Mouse (Mus musculus) kidney, embryonic 15.5 days (tissue): Measurements from ENCODE around the gene Tut4. TPM values are rescaled to one million over a fixed set of nuclear protein-coding genes. Genes with fewer than 3 reads are reported as not detected.

Experiments used
- ATAC-seq: fragments of 200-750 bp; cut with Nextera tagmentation; replicated peaks from 2 replicates; pipeline ENCODE4 v1.8.0; 2017; ENCODE audit warnings: moderate TSS enrichment; ENCODE audit not compliant: low FRiP score
- H3K27ac ChIP-seq: fragments of 300-500 bp; sonication (generic); 2 replicates; pipeline ENCODE4 v1.5.1; 2015; ENCODE audit warnings: mild to moderate bottlenecking, inconsistent platforms
- H3K27me3 ChIP-seq: fragments of 300-500 bp; sonication (generic); 2 replicates; pipeline ENCODE4 v1.6.1; 2015; ENCODE audit warnings: inconsistent platforms
- H3K36me3 ChIP-seq: fragments of 300-500 bp; sonication (generic); 2 replicates; pipeline ENCODE4 v1.6.1; 2015; ENCODE audit warnings: inconsistent platforms
- H3K4me1 ChIP-seq: fragments of 300-500 bp; sonication (generic); 2 replicates; pipeline ENCODE4 v1.6.1; 2015; ENCODE audit warnings: inconsistent platforms
- H3K4me2 ChIP-seq: fragments of 300-500 bp; sonication (generic); 2 replicates; pipeline ENCODE4 v1.6.1; 2015; ENCODE audit warnings: moderate library complexity, mild to moderate bottlenecking, inconsistent platforms
- H3K4me3 ChIP-seq: fragments of 300-500 bp; sonication (generic); replicated peaks from 2 replicates; pipeline ENCODE4 v1.5.1; 2015; ENCODE audit warnings: mild to moderate bottlenecking, inconsistent platforms
- H3K9ac ChIP-seq: fragments of 300-500 bp; sonication (generic); 2 replicates; pipeline ENCODE4 v1.6.1; 2015; ENCODE audit warnings: mild to moderate bottlenecking, inconsistent platforms
- H3K9me3 ChIP-seq: fragments of 300-500 bp; sonication (generic); replicated peaks from 2 replicates; pipeline ENCODE4 v1.6.1; 2016; ENCODE audit warnings: inconsistent platforms
- WGBS: fragments of 180-500 bp; shearing (Covaris S2); methylation state at CpG from one replicate; pipeline ENCODE4 v1.1.7; 2015; ENCODE audit warnings: mixed read lengths; 5-methylcytosine and 5-hydroxymethylcytosine counted together
- polyA plus RNA-seq: library from polyadenylated mRNA; unstranded; fragments of >200 nt; fragmentation: Nextera tagmentation; extraction: Ambion mirVana; gene quantifications from 2 replicates; pipeline ENCODE4 v1.2.1, GENCODE M21; 2015

Gene Tut4
- polyA plus RNA-seq, 1 experiment from 2014 or later, result 74.0 TPM

DNA sequence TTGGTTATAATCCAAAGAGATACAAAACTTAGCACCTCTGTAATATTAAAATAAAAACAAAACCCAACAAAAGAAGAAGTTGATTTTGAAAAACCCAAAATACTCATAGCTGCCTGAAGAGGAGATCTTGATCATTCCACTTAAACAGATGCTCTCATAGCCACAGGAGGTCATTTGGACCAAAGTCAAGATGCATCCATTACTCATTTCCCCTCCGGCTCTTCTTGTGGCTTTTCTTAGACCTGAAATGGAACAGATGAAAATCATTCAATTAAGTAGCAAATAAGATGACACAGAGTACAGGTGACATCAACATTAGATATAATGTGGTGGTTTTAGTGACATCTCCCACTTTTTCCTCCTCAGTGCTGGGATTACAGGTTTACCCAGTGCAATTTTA, 105.8 kb downstream of the Tut4 start:
- Histone ChIP-seq H3K36me3 (peaks cover 93% of the 10 kb centered on the region), H3K4me2 (no peak overlapping the region), H3K9me3 (no peaks in the 10 kb centered on the region), H3K4me3 (no peak overlapping the region), H3K27me3 (no peaks in the 10 kb centered on the region), H3K9ac (no peak overlapping the region), H3K27ac (no peak overlapping the region), H3K4me1 (no peaks in the 10 kb centered on the region)
- no peak for ATAC-seq
- 78% methylated on average over 1 of the region's 1 CpGs for WGBS

DNA sequence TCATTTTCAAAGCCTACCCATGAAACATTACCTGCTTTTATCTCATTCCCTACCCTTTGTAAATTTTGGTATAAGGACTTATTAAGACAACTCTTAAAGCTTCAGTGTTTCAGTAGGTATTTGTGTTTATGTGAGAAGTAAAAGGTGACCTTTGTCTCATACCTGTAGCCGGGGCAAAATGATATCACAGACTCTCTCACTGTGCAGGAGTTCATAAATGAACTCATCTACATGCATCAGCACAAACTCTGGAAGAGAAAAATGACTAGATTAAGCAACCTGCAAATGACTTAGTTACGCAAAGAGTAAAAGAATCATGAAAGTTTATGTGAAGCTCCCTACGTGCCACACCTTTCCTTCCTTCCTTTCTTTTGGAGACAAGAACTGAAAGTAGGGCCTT, 113.4 kb downstream of the Tut4 start:
- no peaks in the 10 kb centered on the region for H3K9me3 ChIP-seq
- WGBS, result 95% methylated on average over 3 of the region's 3 CpGs
- H3K36me3 ChIP-seq, result peaks cover 76% of the 10 kb centered on the region
- no peak for ATAC-seq
- H3K4me1 ChIP-seq, result peaks cover 6% of the 10 kb centered on the region
- no peak overlapping the region for H3K27ac ChIP-seq
- H3K4me2 ChIP-seq, result no peak overlapping the region
- H3K4me3 ChIP-seq, result no peak overlapping the region
- H3K9ac ChIP-seq, result no peak overlapping the region
- H3K27me3 ChIP-seq, result no peaks in the 10 kb centered on the region

DNA sequence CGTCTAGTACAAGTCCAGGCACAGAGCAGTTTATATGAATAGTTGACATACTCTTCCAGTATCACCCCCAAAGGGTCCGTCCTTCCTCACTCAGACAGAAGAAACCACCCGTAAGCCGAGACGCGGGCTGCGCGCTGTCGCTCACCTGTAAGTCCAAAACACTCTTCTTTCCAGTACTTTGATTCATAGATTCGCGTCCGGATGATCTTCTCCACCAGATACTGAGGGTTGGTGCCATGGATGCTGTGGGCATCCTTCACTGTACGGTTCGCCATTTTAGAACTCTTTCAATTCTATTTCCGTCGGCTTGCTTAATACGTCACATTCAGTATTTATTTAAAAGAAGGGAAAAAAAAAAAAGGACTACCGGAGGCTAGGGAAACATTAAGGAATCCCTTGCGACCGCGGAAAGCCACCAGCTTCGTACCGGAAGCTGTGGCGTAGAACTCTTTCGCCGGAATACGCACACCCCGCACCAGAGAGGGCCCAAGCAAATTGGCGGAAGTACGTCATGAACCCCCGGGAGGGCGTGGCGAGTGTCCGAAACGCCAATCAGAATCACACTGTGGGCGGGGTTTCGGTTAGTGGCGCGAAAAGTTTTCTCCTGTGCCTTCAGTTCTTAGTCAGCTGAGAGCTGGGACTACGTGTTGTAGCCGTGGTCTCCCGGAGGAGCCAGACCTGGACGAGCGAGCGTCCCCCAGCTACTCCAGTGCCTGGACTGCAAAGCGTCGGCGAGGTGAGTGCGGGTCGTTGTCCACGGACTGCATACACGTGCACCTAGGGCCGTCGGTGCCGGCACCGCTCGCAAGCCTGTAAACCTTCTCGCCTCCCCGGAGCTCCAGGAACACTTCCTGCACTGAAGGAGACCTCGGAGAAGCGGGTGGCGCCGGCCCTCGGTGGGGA, 119.9 kb downstream of the Tut4 start, which contains the start of the genes Prpf38a and Orc1:
TSS of gene Prpf38a (minus strand) at position 497 of the 903 bp plus-strand sequence.
TSS of gene Orc1 (plus strand) at position 584 of the 903 bp plus-strand sequence.
- Histone ChIP-seq H3K27ac (peak within 1 kb of the TSS; percentile 75), H3K4me3 (peak within 1 kb of the TSS; percentile 93), H3K4me2 (peak within 1 kb of the TSS; percentile 81), H3K4me1 (peaks cover 29% of the 10 kb centered on the region), H3K36me3 (peaks cover 25% of the 10 kb centered on the region), H3K9ac (peak within 1 kb of the TSS; percentile 73), H3K9me3 (no peaks in the 10 kb centered on the region), H3K27me3 (no peaks in the 10 kb centered on the region)
- peak; percentile 98 for ATAC-seq
- under 1% methylated on average over 64 of the region's 64 CpGs for WGBS

DNA sequence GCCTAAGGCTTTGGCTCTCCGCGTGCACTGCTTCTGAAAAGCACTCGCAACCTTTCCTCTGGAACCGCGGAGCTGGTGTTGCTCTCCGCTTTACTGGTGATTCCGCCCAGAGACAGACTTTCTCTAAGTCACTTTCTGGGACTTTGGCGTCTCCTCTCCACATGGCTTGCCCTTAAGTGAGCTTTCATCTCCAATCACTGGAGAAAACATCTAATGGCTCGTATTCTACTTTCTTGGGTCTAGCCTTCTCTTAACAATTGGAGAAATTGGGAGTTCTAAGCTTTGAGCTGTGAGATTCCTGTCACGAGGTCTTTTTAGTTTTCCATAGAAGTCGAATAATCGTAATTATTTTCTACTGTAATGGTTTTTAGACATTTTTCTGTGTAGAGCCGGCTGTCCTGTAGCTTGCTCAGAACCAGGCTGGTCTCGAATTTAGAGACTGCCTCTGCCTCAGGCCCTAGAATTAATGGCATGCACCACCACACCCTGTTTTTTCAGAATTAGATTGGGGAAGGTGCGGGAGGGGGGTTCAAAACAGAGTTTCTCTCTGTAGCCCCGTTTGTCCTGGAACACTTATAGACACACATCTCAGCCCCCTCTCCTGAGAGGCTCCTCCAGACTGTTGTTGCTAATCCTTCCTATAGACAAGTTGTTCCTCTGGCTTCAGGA, 120.7 kb downstream of the Tut4 start:
- Histone ChIP-seq H3K9me3 (no peaks in the 10 kb centered on the region), H3K4me1 (peaks cover 29% of the 10 kb centered on the region), H3K27ac (peak overlapping the region; percentile 75), H3K36me3 (peaks cover 18% of the 10 kb centered on the region), H3K4me3 (peak overlapping the region; percentile 93), H3K9ac (peak overlapping the region; percentile 73), H3K4me2 (peak overlapping the region; percentile 81), H3K27me3 (no peaks in the 10 kb centered on the region)
- no peak for ATAC-seq
- whole genome bisulfite sequencing, result under 1% methylated on average over 16 of the region's 16 CpGs

DNA sequence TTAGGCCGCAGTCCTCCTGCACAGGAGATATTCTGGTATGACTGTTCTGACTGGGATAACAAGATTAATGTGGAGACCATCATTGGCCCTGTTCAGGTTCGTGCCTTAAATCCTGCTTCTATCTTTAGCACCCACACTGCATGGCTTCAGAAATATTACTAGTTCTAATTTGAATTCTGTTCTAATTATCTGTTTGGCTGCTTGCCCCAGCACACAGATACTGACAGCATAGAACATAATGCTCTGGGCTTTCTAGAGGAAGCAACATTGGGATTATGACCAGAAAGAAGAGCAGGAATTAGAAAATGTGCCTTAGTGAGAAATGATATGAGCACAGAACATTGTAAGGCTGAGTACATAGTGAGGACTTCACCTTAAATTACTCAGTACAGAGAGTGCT, 134.2 kb downstream of the Tut4 start:
- Histone ChIP-seq H3K4me3 (no peak overlapping the region), H3K4me2 (no peak overlapping the region), H3K27ac (no peak overlapping the region), H3K4me1 (no peaks in the 10 kb centered on the region), H3K36me3 (peaks cover 39% of the 10 kb centered on the region), H3K27me3 (no peaks in the 10 kb centered on the region), H3K9ac (no peak overlapping the region), H3K9me3 (no peaks in the 10 kb centered on the region)
- ATAC-seq, result no peak
- 89% methylated on average over 2 of the region's 2 CpGs for WGBS

DNA sequence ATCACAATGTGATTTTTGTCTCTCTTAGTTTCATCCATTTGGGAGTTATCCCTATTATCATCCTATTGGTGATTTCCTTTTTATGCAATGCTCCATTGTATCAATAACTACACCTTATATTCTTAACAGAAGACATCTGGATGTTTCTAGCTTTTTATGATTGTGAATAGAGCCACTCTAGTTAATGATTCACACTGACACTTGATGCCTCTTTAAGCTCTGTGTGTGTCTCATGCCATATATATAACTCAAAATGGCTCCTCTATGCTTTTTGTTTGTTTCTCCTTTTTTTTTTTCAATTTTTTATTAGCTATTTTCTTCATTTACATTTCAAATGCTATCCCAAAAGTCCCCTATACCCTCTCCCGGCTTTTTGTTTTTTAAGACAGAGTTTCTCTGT, 136.6 kb downstream of the Tut4 start:
- ATAC-seq, result no peak
- Histone ChIP-seq H3K9ac (no peak overlapping the region), H3K36me3 (peaks cover 51% of the 10 kb centered on the region), H3K4me3 (no peak overlapping the region), H3K4me1 (no peaks in the 10 kb centered on the region), H3K9me3 (no peaks in the 10 kb centered on the region), H3K27ac (no peak overlapping the region), H3K4me2 (no peak overlapping the region), H3K27me3 (no peaks in the 10 kb centered on the region)
- 89% methylated on average over 1 of the region's 1 CpGs for WGBS

DNA sequence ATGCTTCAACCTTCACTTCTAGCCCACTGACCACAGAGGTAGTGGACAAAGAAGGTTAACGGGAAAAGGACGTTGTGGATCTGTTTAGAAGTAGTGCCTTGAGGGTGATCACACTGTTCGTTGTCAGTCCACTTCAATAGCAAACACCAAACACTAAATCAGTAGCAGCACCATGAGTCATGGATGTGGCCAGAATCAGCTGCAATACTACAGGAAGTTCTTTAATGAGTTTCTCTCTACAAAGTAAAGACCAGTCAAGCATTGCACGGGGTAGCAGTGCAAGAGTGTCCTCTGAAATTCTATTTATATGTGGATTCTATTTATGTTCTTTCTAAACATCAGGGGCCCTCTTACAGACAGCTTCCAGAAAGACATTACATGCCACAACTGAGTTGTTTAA, 139.1 kb downstream of the Tut4 start:
- Histone ChIP-seq H3K4me2 (no peak overlapping the region), H3K27ac (no peak overlapping the region), H3K9ac (no peak overlapping the region), H3K36me3 (peaks cover 62% of the 10 kb centered on the region), H3K4me3 (no peak overlapping the region), H3K27me3 (no peaks in the 10 kb centered on the region), H3K4me1 (no peaks in the 10 kb centered on the region), H3K9me3 (peaks cover 5% of the 10 kb centered on the region; the same call in 1 of the 2 replicates)
- WGBS, result 68% methylated on average over 4 of the region's 4 CpGs
- ATAC-seq, result no peak

DNA sequence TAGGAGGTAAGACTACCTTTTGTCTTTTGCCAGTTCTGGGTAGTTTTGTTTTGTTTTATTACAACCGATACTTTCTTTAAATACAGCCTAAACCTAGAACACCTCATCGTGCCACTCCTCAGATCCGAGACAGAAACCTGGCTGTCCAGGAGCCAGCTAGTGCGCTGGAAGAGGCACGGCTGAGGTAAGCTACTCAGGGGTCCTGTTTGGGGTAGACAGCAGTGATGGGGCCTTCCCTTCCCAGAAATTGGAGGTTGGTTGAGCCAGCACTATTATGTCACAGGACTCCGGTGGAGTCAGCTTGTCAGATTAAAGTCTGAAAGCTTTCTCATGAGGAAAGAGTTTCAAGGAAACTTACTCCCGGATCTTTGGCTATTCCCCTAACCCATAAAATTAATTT, 142.6 kb downstream of the Tut4 start:
- no peak for ATAC-seq
- 92% methylated on average over 7 of the region's 7 CpGs for WGBS
- H3K9me3 ChIP-seq, result peaks cover 5% of the 10 kb centered on the region; the same call in 1 of the 2 replicates
- no peaks in the 10 kb centered on the region for H3K27me3 ChIP-seq
- H3K4me1 ChIP-seq, result no peaks in the 10 kb centered on the region
- no peak overlapping the region for H3K27ac ChIP-seq
- no peak overlapping the region for H3K9ac ChIP-seq
- no peak overlapping the region for H3K4me3 ChIP-seq
- peaks cover 78% of the 10 kb centered on the region for H3K36me3 ChIP-seq
- H3K4me2 ChIP-seq, result no peak overlapping the region

DNA sequence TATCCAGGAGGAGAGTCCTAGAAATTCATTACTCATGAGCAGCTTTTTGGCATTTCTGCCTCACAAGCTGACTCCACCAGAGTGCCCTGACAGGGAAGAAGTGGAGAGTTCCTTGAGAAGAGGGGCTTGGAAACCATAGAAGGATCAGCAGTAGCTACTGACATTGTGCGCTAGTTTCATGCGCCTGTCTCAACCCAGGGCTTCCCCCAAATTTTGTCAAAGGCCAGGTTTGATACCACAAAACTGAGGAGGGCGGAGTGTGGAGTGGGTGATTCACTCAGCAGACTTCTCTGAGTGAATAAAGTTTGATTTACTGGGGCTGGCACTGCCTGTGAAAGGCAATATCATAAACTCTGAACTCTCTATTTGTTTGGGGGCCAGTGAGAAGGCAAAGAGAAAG, 149.4 kb downstream of the Tut4 start:
- Histone ChIP-seq H3K4me3 (no peak overlapping the region), H3K36me3 (peaks cover 61% of the 10 kb centered on the region), H3K27ac (no peak overlapping the region), H3K9me3 (no peaks in the 10 kb centered on the region), H3K27me3 (no peaks in the 10 kb centered on the region), H3K4me2 (no peak overlapping the region), H3K9ac (no peak overlapping the region), H3K4me1 (no peaks in the 10 kb centered on the region)
- no peak for ATAC-seq
- WGBS, result 87% methylated on average over 3 of the region's 3 CpGs

Other genes starting within 250 kb of the Tut4 start
- gene Zyg11a, start 241.4 kb upstream of the Tut4 start, polyA plus RNA-seq, result 0.22 and 0.26 TPM in 2 replicates
- gene Zyg11b, start 158.3 kb upstream of the Tut4 start, polyA plus RNA-seq, result 10.6 and 12.2 TPM in 2 replicates
- 57.3 and 61.0 TPM in 2 replicates for gene Coa7, start 131.3 kb upstream of the Tut4 start, polyA plus RNA-seq
- gene Shisal2a, start 76.1 kb upstream of the Tut4 start, polyA plus RNA-seq, result 1.0 and 1.7 TPM in 2 replicates
- gene Gpx7, start 52.5 kb upstream of the Tut4 start, polyA plus RNA-seq, result 62.3 and 69.4 TPM in 2 replicates
- gene Prpf38a, start 119.9 kb downstream of the Tut4 start, polyA plus RNA-seq, result 87.8 and 88.8 TPM in 2 replicates
- 10.7 and 12.0 TPM in 2 replicates for gene Orc1, start 120.0 kb downstream of the Tut4 start, polyA plus RNA-seq
- 29.2 and 32.3 TPM in 2 replicates for gene Cc2d1b, start 160.5 kb downstream of the Tut4 start, polyA plus RNA-seq